ENCODE assay signal across 12 mouse cellular contexts in genomic region chr7:24906551-24906950, GRCm38 (mm10). TPM values are rescaled to one million over a fixed set of nuclear protein-coding genes. Genes with fewer than 3 reads are reported as not detected.
DNase-seq lines count a peak whose midpoint lies in the region; ATAC-seq and TF ChIP-seq lines count a peak whose summit lies in the region.
"Had no signal": no experiment of that assay in that cellular context is flagged by ENCODE, and none has a peak within 500 bp of the region (broad histone marks: within the 10 kb centered on the region; RNA-seq: fewer than 3 reads in every experiment).

No protein-coding gene starts in this region.

- TF ChIP-seq CTCF in thymus, adult 2 months (IDR thresholded peaks at IDR 0.05; ENCODE audit: borderline replicate concordance, control insufficient read depth, extremely low read depth, insufficient read depth, low read length, poor library complexity): no peak

- peak overlapping the region; percentile 40 for H3K4me2 ChIP-seq in heart, embryonic 16.5 days (ENCODE audit: low read depth, low read length)
- peak overlapping the region; percentile 90 for H3K4me2 ChIP-seq in limb, embryonic 13.5 days (replicated peaks)

- H3K27ac ChIP-seq in heart, embryonic 16.5 days (ENCODE audit: low read length): peak overlapping the region; percentile 49
- peak overlapping the region; percentile 97 for H3K27ac ChIP-seq in thymus, adult 2 months (ENCODE audit: control insufficient read depth, insufficient read depth, low read length)
- H3K27ac ChIP-seq in limb, embryonic 13.5 days: peak overlapping the region; percentile 86

- no peak for ATAC-seq in heart, embryonic 16.5 days (replicated peaks; ENCODE audit: extremely low read depth, insufficient read depth, low FRiP score)
- ATAC-seq in limb, embryonic 13.5 days (ENCODE audit: low FRiP score, low read depth): no peak
- ATAC-seq: forebrain, embryonic 14.5 days had no signal

- 21% methylated on average over 6 of the region's 6 CpGs for WGBS in heart, embryonic 16.5 days
- WGBS in thymus, adult 2 months: 3% methylated on average over 6 of the region's 6 CpGs
- WGBS in limb, embryonic 13.5 days: 23% methylated on average over 6 of the region's 6 CpGs

- 0 out of 2 replicates have a peak overlapping the region, but pooled peaks have one; percentile 2 for H3K9ac ChIP-seq in heart, embryonic 16.5 days (ENCODE audit: low read length)
- peak overlapping the region; percentile 57 for H3K9ac ChIP-seq in limb, embryonic 13.5 days

- TF ChIP-seq POLR2A in thymus, adult 2 months (IDR thresholded peaks at IDR 0.05; ENCODE audit: control insufficient read depth, extremely low read depth, insufficient read depth, low read length, poor library complexity): no peak

- DNase-seq in heart, adult 9 months (ENCODE audit: low spot score in 2 of 2): no peak
- DNase-seq in thymus, adult 2 months: peak; percentile 53
- DNase-seq in thymus, postnatal 0 days (ENCODE audit: low spot score): no peak
- DNase-seq in ovary, adult 18-20 months (ENCODE audit: low spot score): no peak
- no peak for DNase-seq in cerebellum, postnatal 36 days
- DNase-seq in frontal cortex, postnatal 14 days (ENCODE audit: low spot score in 2 of 2): no peak
- DNase-seq: cerebellum, adult 11 months; kidney, adult 9 months; right cerebral cortex, postnatal 4 days had no signal

- H3K27me3 ChIP-seq in heart, embryonic 16.5 days (ENCODE audit: control insufficient read depth, insufficient read depth, low read length): no peaks in the 10 kb centered on the region
- H3K27me3 ChIP-seq in thymus, adult 2 months (ENCODE audit: control insufficient read depth, insufficient read depth, low read length): no peaks in the 10 kb centered on the region
- no peaks in the 10 kb centered on the region for H3K27me3 ChIP-seq in limb, embryonic 13.5 days

- no peaks in the 10 kb centered on the region for H3K9me3 ChIP-seq in heart, embryonic 16.5 days (replicated peaks; ENCODE audit: control insufficient read depth, low read length)
- H3K9me3 ChIP-seq in limb, embryonic 13.5 days: no peaks in the 10 kb centered on the region

- H3K4me1 ChIP-seq in heart, embryonic 16.5 days (ENCODE audit: control insufficient read depth, insufficient read depth, low read length): peaks cover 32% of the 10 kb centered on the region
- H3K4me1 ChIP-seq in thymus, adult 2 months (replicated peaks; ENCODE audit: control insufficient read depth, insufficient read depth, low read length): peaks cover 39% of the 10 kb centered on the region
- H3K4me1 ChIP-seq in limb, embryonic 13.5 days: peaks cover 54% of the 10 kb centered on the region

- H3K4me3 ChIP-seq in heart, embryonic 16.5 days (ENCODE audit: low read length): peak overlapping the region; percentile 5; the same call in 1 of the 2 replicates
- peak overlapping the region; percentile 53 for H3K4me3 ChIP-seq in thymus, adult 2 months (ENCODE audit: control insufficient read depth, insufficient read depth, low read length)
- peak overlapping the region; percentile 32 for H3K4me3 ChIP-seq in limb, embryonic 13.5 days

- H3K36me3 ChIP-seq in heart, embryonic 16.5 days (ENCODE audit: control insufficient read depth, insufficient read depth): peaks cover 10% of the 10 kb centered on the region
- peaks cover 25% of the 10 kb centered on the region for H3K36me3 ChIP-seq in thymus, adult 2 months (ENCODE audit: control insufficient read depth, insufficient read depth, low read length)
- H3K36me3 ChIP-seq in limb, embryonic 13.5 days: peaks cover 32% of the 10 kb centered on the region

RNA-seq across cellular contexts. Expression of gene Arhgef1, which starts 3.8 kb away (rescaled TPM):
- polyA plus RNA-seq in heart, embryonic 16.5 days (2015; fragmentation: Nextera tagmentation; extraction: Ambion mirVana): 75.4 and 80.9 TPM in 2 replicates
- polyA plus RNA-seq in thymus, adult 2 months (2012; rRNA removed): 1,726 and 1,877 TPM in 2 replicates
- 244 and 341 TPM in 2 replicates for polyA plus RNA-seq in thymus, postnatal 0 days (2015; fragmentation: Nextera tagmentation; extraction: Ambion mirVana)
- polyA plus RNA-seq in limb, embryonic 13.5 days (2015; fragmentation: Nextera tagmentation; extraction: Ambion mirVana): 131 and 132 TPM in 2 replicates

RNA-seq across cellular contexts. Expression of gene Cd79a, which starts 9.4 kb away (rescaled TPM):
- polyA plus RNA-seq in heart, embryonic 16.5 days (2015; fragmentation: Nextera tagmentation; extraction: Ambion mirVana): 0.36 and 0.38 TPM in 2 replicates
- 38.2 and 44.0 TPM in 2 replicates for polyA plus RNA-seq in thymus, adult 2 months (2012; rRNA removed)
- polyA plus RNA-seq in thymus, postnatal 0 days (2015; fragmentation: Nextera tagmentation; extraction: Ambion mirVana): 1.1 and 1.5 TPM in 2 replicates
- polyA plus RNA-seq in limb, embryonic 13.5 days (2015; fragmentation: Nextera tagmentation; extraction: Ambion mirVana): 0.45 and 0.86 TPM in 2 replicates
- polyA plus RNA-seq: forebrain, embryonic 14.5 days had no signal

RNA-seq across cellular contexts. Expression of gene Rps19, which starts 22.4 kb away (rescaled TPM):
- polyA plus RNA-seq in heart, embryonic 16.5 days (2015; fragmentation: Nextera tagmentation; extraction: Ambion mirVana): 1,139 and 1,152 TPM in 2 replicates
- polyA plus RNA-seq in thymus, adult 2 months (2012; rRNA removed): 543 and 698 TPM in 2 replicates
- 2,922 and 3,108 TPM in 2 replicates for polyA plus RNA-seq in thymus, postnatal 0 days (2015; fragmentation: Nextera tagmentation; extraction: Ambion mirVana)
- 2,528 and 2,568 TPM in 2 replicates for polyA plus RNA-seq in limb, embryonic 13.5 days (2015; fragmentation: Nextera tagmentation; extraction: Ambion mirVana)

RNA-seq across cellular contexts. Expression of gene Dmrtc2, which starts 36.7 kb away (rescaled TPM):
- polyA plus RNA-seq in heart, embryonic 16.5 days (2015; fragmentation: Nextera tagmentation; extraction: Ambion mirVana): not detected in 2 replicates
- not detected in 2 replicates for polyA plus RNA-seq in thymus, adult 2 months (2012; rRNA removed)
- polyA plus RNA-seq in thymus, postnatal 0 days (2015; fragmentation: Nextera tagmentation; extraction: Ambion mirVana): 0.08 and 0.10 TPM in 2 replicates
- not detected in 2 replicates for polyA plus RNA-seq in limb, embryonic 13.5 days (2015; fragmentation: Nextera tagmentation; extraction: Ambion mirVana)
- polyA plus RNA-seq: forebrain, embryonic 14.5 days had no signal

RNA-seq across cellular contexts. Expression of gene Lypd4, which starts 36.8 kb away (rescaled TPM):
- polyA plus RNA-seq in heart, embryonic 16.5 days (2015; fragmentation: Nextera tagmentation; extraction: Ambion mirVana): not detected in 2 replicates
- polyA plus RNA-seq in thymus, adult 2 months (2012; rRNA removed): 0.15 TPM in 1 of 2 replicates, not detected in the other
- not detected in 2 replicates for polyA plus RNA-seq in thymus, postnatal 0 days (2015; fragmentation: Nextera tagmentation; extraction: Ambion mirVana)
- not detected in 2 replicates for polyA plus RNA-seq in limb, embryonic 13.5 days (2015; fragmentation: Nextera tagmentation; extraction: Ambion mirVana)
- polyA plus RNA-seq: forebrain, embryonic 14.5 days had no signal

Comparison
In these comparisons a context has a peak if more than half of its experiments do, and no peak if none do; other contexts are left out.
1. RNA of gene Cd79a, which starts 9.4 kb away (polyA plus RNA-seq): 38.2 to 44.0 TPM in thymus, adult 2 months; 1.1 to 1.5 TPM in thymus, postnatal 0 days, 0.45 to 0.86 TPM in limb, embryonic 13.5 days and 0.36 to 0.38 TPM in heart, embryonic 16.5 days; every median in the first group is over 10 times any median in the second.
2. Peak in every context shown above with its lines, with median percentiles within 50 percentile points of each other: H3K27ac ChIP-seq and H3K4me3 ChIP-seq.